Mouse (Mus musculus): Measurements from ENCODE around the gene Zfp804a.

Gene Zfp804a

GRCm38 (mm10) chr2:82282591-82283269, 229.7 kb downstream of the Zfp804a start:
- DNase-seq, result no peak

DNA sequence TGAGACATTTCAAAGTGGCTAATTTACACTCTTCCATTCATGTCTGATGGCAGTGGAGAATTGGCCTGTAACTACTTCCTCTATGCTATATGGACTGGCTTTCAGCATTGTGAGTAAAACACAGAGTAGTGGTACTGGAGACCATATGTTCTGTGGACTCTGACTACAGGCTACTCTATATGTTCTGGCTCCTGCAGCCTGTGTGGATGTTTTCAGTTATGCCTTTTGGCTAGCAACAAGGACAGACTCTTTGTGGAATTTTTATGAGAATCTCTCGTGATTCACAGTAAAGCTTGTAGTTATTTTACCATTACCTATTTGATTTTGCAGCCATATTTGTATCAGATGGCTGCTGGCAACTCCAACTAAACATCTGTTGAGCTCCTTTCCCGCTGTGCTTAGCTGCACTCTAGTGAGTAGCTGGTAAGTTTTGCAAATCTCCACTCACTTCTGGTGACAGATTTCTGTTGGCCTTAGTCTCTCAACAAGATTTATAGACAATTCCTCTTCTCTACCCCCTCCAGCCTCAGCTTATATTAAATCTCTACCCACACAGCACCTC, 242.0 kb downstream of the Zfp804a start:
- no peak for DNase-seq
